Mouse (Mus musculus): ENCODE results near the gene Kdelc1. TPM values are rescaled to one million over a fixed set of nuclear protein-coding genes. Genes with fewer than 3 reads are reported as not detected.

Kdelc1 gene
- total and polyA plus RNA-seq, 3 experiments = 0.16 TPM; not detected in 2

- dilution Hi-C loops (cut with MboI; ENCODE audit: extremely low pct_ligation_motif_present, extremely low pct_unique_long_range_greater_than_20kb, low sequenced_read_pairs) (no loop called here), in situ Hi-C loops (cut with MboI; ENCODE audit: low pct_ligation_motif_present, low pct_unique_long_range_greater_than_20kb, low sequenced_read_pairs) (no loop called here)
- H3K4me1 ChIP-seq (ENCODE audit: control insufficient read depth in 1 of 2, insufficient read depth in 2 of 2) = peaks cover 6 to 20% of the 10 kb centered on the region in 2 experiments
- no peaks in the 10 kb centered on the region for H3K79me2 ChIP-seq (replicated peaks; ENCODE audit: control insufficient read depth, extremely low read depth, insufficient read depth, poor library complexity, severe bottlenecking)
- TF ChIP-seq RAD21 (IDR thresholded peaks at IDR 0.05; ENCODE audit: low read depth, low read length) = no peak
- no peak for TF ChIP-seq ZMIZ1 (IDR thresholded peaks at IDR 0.05; ENCODE audit: low read depth, low read length)
- no peak overlapping the region for H3K27ac ChIP-seq (ENCODE audit: insufficient read depth, low read depth)
- no peaks in the 10 kb centered on the region for H3K9me3 ChIP-seq (replicated peaks; ENCODE audit: low read length)
- no peaks in the 10 kb centered on the region for H3K27me3 ChIP-seq (replicated peaks)
- no peak for DNase-seq (ENCODE audit: extremely low read depth)
- no peak overlapping the region for H3K4me2 ChIP-seq (ENCODE audit: insufficient read depth, low read depth, poor library complexity, severe bottlenecking)
- peaks cover 34 to 52% of the 10 kb centered on the region in 2 experiments for H3K36me3 ChIP-seq (replicated peaks in 1 of 2; ENCODE audit: control insufficient read depth in 1 of 2, insufficient read depth in 1 of 2, low read length in 1 of 2)
- H3K4me3 ChIP-seq (replicated peaks in 1 of 3; ENCODE audit: low read depth in 2 of 3, low read length in 2 of 3, poor library complexity in 1 of 3) = no peak overlapping the region
- no peak overlapping the region for H3K9ac ChIP-seq (ENCODE audit: insufficient read depth, low read depth)
Measured at GRCm38 (mm10) chr1:44158317-44158716, 39.7 kb upstream of the Kdelc1 start.

GRCm38 (mm10) chr1:44155287-44155686 is 36.7 kb upstream of the Kdelc1 start:
- Histone ChIP-seq H3K4me1 (ENCODE audit: control insufficient read depth in 1 of 2, insufficient read depth in 2 of 2) (no peaks in the 10 kb centered on the region), H3K27me3 (replicated peaks) (no peaks in the 10 kb centered on the region), H3K9ac (ENCODE audit: insufficient read depth, low read depth) (no peak overlapping the region), H3K9me3 (replicated peaks; ENCODE audit: low read length) (no peaks in the 10 kb centered on the region), H3K79me2 (replicated peaks; ENCODE audit: control insufficient read depth, extremely low read depth, insufficient read depth, poor library complexity, severe bottlenecking) (no peaks in the 10 kb centered on the region; the same call in 1 of the 2 replicates), H3K4me2 (ENCODE audit: insufficient read depth, low read depth, poor library complexity, severe bottlenecking) (no peak overlapping the region), H3K36me3 (replicated peaks in 1 of 2; ENCODE audit: control insufficient read depth in 1 of 2, insufficient read depth in 1 of 2, low read length in 1 of 2) (peaks cover 15 to 31% of the 10 kb centered on the region in 2 experiments), H3K4me3 (replicated peaks in 1 of 3; ENCODE audit: low read depth in 2 of 3, low read length in 2 of 3, poor library complexity in 1 of 3) (no peak overlapping the region), H3K27ac (ENCODE audit: insufficient read depth, low read depth) (no peak overlapping the region)
- no peak for DNase-seq (ENCODE audit: extremely low read depth)
- dilution Hi-C loops (cut with MboI; ENCODE audit: extremely low pct_ligation_motif_present, extremely low pct_unique_long_range_greater_than_20kb, low sequenced_read_pairs) = no loop called here
- peak; percentile 37 for TF ChIP-seq SMC3 (IDR thresholded peaks at IDR 0.05; ENCODE audit: low read depth, low read length)
- no peak for TF ChIP-seq KAT2A (IDR thresholded peaks at IDR 0.05; ENCODE audit: insufficient replicate concordance, low read length)
- TF ChIP-seq HCFC1 (IDR thresholded peaks at IDR 0.05; ENCODE audit: low read depth, low read length) = no peak
- no peak for TF ChIP-seq ZNF384 (IDR thresholded peaks at IDR 0.05; ENCODE audit: low read depth, low read length)
- no peak for TF ChIP-seq JUND (conservative IDR thresholded peaks at IDR 0.05; ENCODE audit: low read depth, low read length)
- no peak for TF ChIP-seq MXI1 (IDR thresholded peaks at IDR 0.05; ENCODE audit: low read depth, low read length)
- no peak for TF ChIP-seq SIN3A (IDR thresholded peaks at IDR 0.05; ENCODE audit: low read length)
- no peak for TF ChIP-seq MAZ (IDR thresholded peaks at IDR 0.05; ENCODE audit: low read depth, low read length)
- no peak for TF ChIP-seq USF1 (IDR thresholded peaks at IDR 0.05; ENCODE audit: low read depth, low read length)
- peak; percentile 28 to 65; a peak in 3 of 4 replicates for TF ChIP-seq CTCF (conservative IDR thresholded peaks at IDR 0.05 in 1 of 2, IDR thresholded peaks at IDR 0.05 in 1 of 2; ENCODE audit: low read depth in 2 of 2, low read length in 2 of 2)
- no peak for TF ChIP-seq MAFK (IDR thresholded peaks at IDR 0.05; ENCODE audit: insufficient replicate concordance, low read length)
- no peak for TF ChIP-seq ZKSCAN1 (IDR thresholded peaks at IDR 0.05; ENCODE audit: borderline replicate concordance, low read depth, low read length)
- TF ChIP-seq RAD21 (IDR thresholded peaks at IDR 0.05; ENCODE audit: low read depth, low read length) = peak; percentile 57
- TF ChIP-seq POLR2AphosphoS2 (IDR thresholded peaks at IDR 0.05; ENCODE audit: low read depth, low read length) = no peak
- no peak for TF ChIP-seq RCOR1 (conservative IDR thresholded peaks at IDR 0.05; ENCODE audit: low read depth, low read length)
- no peak for TF ChIP-seq PAX5 (IDR thresholded peaks at IDR 0.05; ENCODE audit: low read length)
- no peak for TF ChIP-seq POLR2A (IDR thresholded peaks at IDR 0.05; ENCODE audit: low read depth, low read length)
- in situ Hi-C loops (cut with MboI; ENCODE audit: low pct_ligation_motif_present, low pct_unique_long_range_greater_than_20kb, low sequenced_read_pairs) = no loop called here
